In the genomic region with DNA sequence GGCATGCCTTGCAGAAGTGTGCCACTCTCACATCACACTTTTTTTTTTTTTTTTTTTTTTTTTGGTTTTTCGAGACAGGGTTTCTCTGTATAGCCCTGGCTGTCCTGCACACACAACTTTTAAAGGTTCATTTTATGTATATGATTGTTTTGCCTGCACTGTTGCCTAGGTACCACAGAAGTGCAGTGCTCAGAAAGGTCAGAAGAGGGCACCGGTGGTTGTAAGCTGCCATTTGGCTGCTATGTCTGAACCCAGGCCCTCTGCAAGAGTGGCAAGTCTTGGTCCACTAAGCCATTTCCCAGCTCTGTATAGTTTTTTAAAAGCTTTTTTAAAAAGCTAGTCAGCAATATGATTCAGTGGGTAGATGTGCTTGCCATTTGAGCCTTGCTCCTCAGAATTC, we compare ENCODE assay signal across 9 mouse cellular contexts. TPM values are rescaled to one million over a fixed set of nuclear protein-coding genes. Genes with fewer than 3 reads are reported as not detected.
DNase-seq lines count a peak whose midpoint lies in the region; ATAC-seq and TF ChIP-seq lines count a peak whose summit lies in the region.
"Had no signal": no experiment of that assay in that cellular context is flagged by ENCODE, and none has a peak within 500 bp of the region (broad histone marks: within the 10 kb centered on the region; RNA-seq: fewer than 3 reads in every experiment).

No protein-coding gene starts in this region.

- H3K9ac ChIP-seq in midbrain, embryonic 13.5 days (replicated peaks): no peak overlapping the region
- H3K9ac ChIP-seq: limb, embryonic 13.5 days had no signal

- no peaks in the 10 kb centered on the region for H3K9me3 ChIP-seq in midbrain, embryonic 13.5 days
- H3K9me3 ChIP-seq: limb, embryonic 13.5 days had no signal

- peaks cover 19% of the 10 kb centered on the region for H3K4me1 ChIP-seq in midbrain, embryonic 13.5 days (replicated peaks)

- peak; percentile 27 for TF ChIP-seq CTCF in gastrocnemius, adult 2 months (IDR thresholded peaks at IDR 0.05)

- H3K27ac ChIP-seq in gastrocnemius, adult 2 months: no peak overlapping the region
- no peak overlapping the region for H3K27ac ChIP-seq in midbrain, embryonic 13.5 days
- H3K27ac ChIP-seq: limb, embryonic 13.5 days had no signal

- peaks cover 19% of the 10 kb centered on the region for H3K36me3 ChIP-seq in midbrain, embryonic 13.5 days

- H3K4me3 ChIP-seq in gastrocnemius, adult 2 months: no peak overlapping the region
- H3K4me3 ChIP-seq in midbrain, embryonic 13.5 days (replicated peaks): no peak overlapping the region
- H3K4me3 ChIP-seq: limb, embryonic 13.5 days had no signal

- H3K27me3 ChIP-seq in midbrain, embryonic 13.5 days: no peaks in the 10 kb centered on the region
- H3K27me3 ChIP-seq: limb, embryonic 13.5 days had no signal

- 48% methylated on average over 2 of the region's 2 CpGs for WGBS in midbrain, embryonic 13.5 days

- DNase-seq in gastrocnemius, adult 2 months: no peak
- no peak for DNase-seq in gastrocnemius, adult 8-10 months (ENCODE audit: low spot score in 2 of 2)
- peak; percentile 78 for DNase-seq in CD4-positive, CD25-positive, alpha-beta regulatory T cell, adult 2 months (ENCODE audit: low read depth, low spot score)
- peak; percentile 36 for DNase-seq in c-Kit-positive CD71-negative TER-119-negative erythroid progenitor cells, embryonic 14.5 days (ENCODE audit: low read depth)
- DNase-seq in neural tube, embryonic 10.5 days (ENCODE audit: extremely low spot score, low spot score): no peak
- DNase-seq in layer of hippocampus, adult 11-12 months (ENCODE audit: low spot score): no peak

- peak; percentile 76 for ATAC-seq in megakaryocyte progenitor cell, adult 5-6 weeks (replicated peaks; ENCODE audit: poor library complexity)
- ATAC-seq in midbrain, embryonic 13.5 days: no peak

- no peak overlapping the region for H3K4me2 ChIP-seq in midbrain, embryonic 13.5 days (replicated peaks)
- H3K4me2 ChIP-seq: limb, embryonic 13.5 days had no signal

- intact Hi-C loops in gastrocnemius, adult 2 months (cut with DNase I): no loop called here

RNA-seq across cellular contexts. Expression of gene Yipf2, which starts 5.6 kb away (rescaled TPM):
- total RNA-seq in gastrocnemius, adult 2 months (2021): 1 to 10 TPM; 5.8 to 6.9 TPM
- 1 to 10 TPM; 6.2 to 6.7 (median 6.5) TPM for total RNA-seq in gastrocnemius, adult 8-10 months (2022)
- total RNA-seq in megakaryocyte progenitor cell, adult 5-6 weeks (2015): 5.3 and 6.6 TPM in 2 replicates
- 15.5 and 19.0 TPM in 2 replicates for total RNA-seq in megakaryocyte progenitor cell, adult 5-6 weeks (2017)
- polyA plus RNA-seq in midbrain, embryonic 13.5 days (2015; fragmentation: Nextera tagmentation; extraction: Ambion mirVana): 28.7 and 28.8 TPM in 2 replicates

RNA-seq across cellular contexts. Expression of gene Timm29, which starts 5.7 kb away (rescaled TPM):
- total RNA-seq in gastrocnemius, adult 2 months (2021): 10 to 100 TPM; 44.1 to 48.3 TPM
- total RNA-seq in gastrocnemius, adult 8-10 months (2022): 10 to 100 TPM; 48.2 to 52.3 (median 51.3) TPM
- total RNA-seq in megakaryocyte progenitor cell, adult 5-6 weeks (2015): 43.8 and 44.9 TPM in 2 replicates
- total RNA-seq in megakaryocyte progenitor cell, adult 5-6 weeks (2017): 52.1 and 63.7 TPM in 2 replicates
- polyA plus RNA-seq in midbrain, embryonic 13.5 days (2015; fragmentation: Nextera tagmentation; extraction: Ambion mirVana): 52.8 and 58.6 TPM in 2 replicates

RNA-seq across cellular contexts. Expression of gene Smarca4, which starts 17.8 kb away (rescaled TPM):
- total RNA-seq in gastrocnemius, adult 2 months (2021): 10 to 100 TPM; 39.0 to 40.7 TPM
- total RNA-seq in gastrocnemius, adult 8-10 months (2022): 10 to 100 TPM; 37.3 to 40.9 (median 38.5) TPM
- 58.8 and 63.2 TPM in 2 replicates for total RNA-seq in megakaryocyte progenitor cell, adult 5-6 weeks (2015)
- total RNA-seq in megakaryocyte progenitor cell, adult 5-6 weeks (2017): 64.0 and 71.1 TPM in 2 replicates
- polyA plus RNA-seq in midbrain, embryonic 13.5 days (2015; fragmentation: Nextera tagmentation; extraction: Ambion mirVana): 172 and 183 TPM in 2 replicates

RNA-seq across cellular contexts. Expression of gene Carm1, which starts 51.5 kb away (rescaled TPM):
- 10 to 100 TPM; 54.6 to 57.2 TPM for total RNA-seq in gastrocnemius, adult 2 months (2021)
- total RNA-seq in gastrocnemius, adult 8-10 months (2022): 10 to 100 TPM; 52.5 to 65.9 (median 55.2) TPM
- 49.4 and 56.5 TPM in 2 replicates for total RNA-seq in megakaryocyte progenitor cell, adult 5-6 weeks (2015)
- total RNA-seq in megakaryocyte progenitor cell, adult 5-6 weeks (2017): 21.1 and 21.8 TPM in 2 replicates
- 32.1 and 39.6 TPM in 2 replicates for polyA plus RNA-seq in midbrain, embryonic 13.5 days (2015; fragmentation: Nextera tagmentation; extraction: Ambion mirVana)

Comparison
In these comparisons a context has a peak if more than half of its experiments do, and no peak if none do; other contexts are left out.
1. DNase-seq: peak in CD4-positive, CD25-positive, alpha-beta regulatory T cell, adult 2 months (single experiment) and c-Kit-positive CD71-negative TER-119-negative erythroid progenitor cells, embryonic 14.5 days (single experiment); none in gastrocnemius, adult 2 months (single experiment), gastrocnemius, adult 8-10 months (0 of 2), neural tube, embryonic 10.5 days (single experiment) and layer of hippocampus, adult 11-12 months (single experiment).